Mouse (Mus musculus) thymus, adult 2 months (tissue): Measurements from ENCODE around the gene Zcchc2. TPM values are rescaled to one million over a fixed set of nuclear protein-coding genes. Genes with fewer than 3 reads are reported as not detected.

ENCODE experiments used
- DNase-seq: peaks from one replicate; pipeline ENCODE4 v3.0.0; 2021
- H3K27ac ChIP-seq: fragments of 200-500 bp; 2 replicates; pipeline ENCODE4 v1.5.1; 2012; ENCODE audit warnings: low read length, control low read depth; ENCODE audit not compliant: control insufficient read depth, insufficient read depth
- H3K27me3 ChIP-seq: fragments of 200-500 bp; 2 replicates; pipeline ENCODE4 v1.6.1; 2012; ENCODE audit warnings: mild to moderate bottlenecking, low read length, moderate library complexity, mixed read lengths; ENCODE audit not compliant: control insufficient read depth, insufficient read depth
- H3K36me3 ChIP-seq: fragments of 200-500 bp; 2 replicates; pipeline ENCODE4 v1.6.1; 2012; ENCODE audit warnings: mild to moderate bottlenecking, low read length, moderate library complexity; ENCODE audit not compliant: control insufficient read depth, insufficient read depth
- H3K4me1 ChIP-seq: fragments of 200-500 bp; replicated peaks from 2 replicates; pipeline ENCODE4 v1.6.1; 2012; ENCODE audit warnings: low read length; ENCODE audit not compliant: control insufficient read depth, insufficient read depth
- H3K4me3 ChIP-seq: fragments of 200-500 bp; 2 replicates; pipeline ENCODE4 v1.5.1; 2012; ENCODE audit warnings: mild to moderate bottlenecking, low read length, control low read depth, moderate library complexity; ENCODE audit not compliant: control insufficient read depth, insufficient read depth
- CTCF ChIP-seq: fragments of 200-500 bp; IDR thresholded peaks from 2 replicates; pipeline ENCODE4 v1.5.1; 2012; ENCODE audit warnings: mild to moderate bottlenecking, control low read depth, low read length, moderate library complexity, borderline replicate concordance; ENCODE audit not compliant: control insufficient read depth, poor library complexity, insufficient read depth; ENCODE audit errors: extremely low read depth
- POLR2A ChIP-seq: fragments of 200-500 bp; IDR thresholded peaks from 2 replicates; pipeline ENCODE4 v1.6.1; 2012; ENCODE audit warnings: mild to moderate bottlenecking, low read length, control low read depth, moderate library complexity; ENCODE audit not compliant: control insufficient read depth, poor library complexity, insufficient read depth; ENCODE audit errors: extremely low read depth
- WGBS: fragments of 180-500 bp; shearing (Covaris S2); methylation state at CpG from one replicate; pipeline ENCODE4 v1.1.7; 2018; 5-methylcytosine and 5-hydroxymethylcytosine counted together
- polyA plus RNA-seq: library from polyadenylated mRNA; depleted of rRNA; stranded (reverse); fragments of >200 nt; gene quantifications from 2 replicates; pipeline ENCODE4 v1.2.3, GENCODE M21; 2012

Zcchc2 gene
- polyA plus RNA-seq, 1 experiment = 36.5 TPM

DNA sequence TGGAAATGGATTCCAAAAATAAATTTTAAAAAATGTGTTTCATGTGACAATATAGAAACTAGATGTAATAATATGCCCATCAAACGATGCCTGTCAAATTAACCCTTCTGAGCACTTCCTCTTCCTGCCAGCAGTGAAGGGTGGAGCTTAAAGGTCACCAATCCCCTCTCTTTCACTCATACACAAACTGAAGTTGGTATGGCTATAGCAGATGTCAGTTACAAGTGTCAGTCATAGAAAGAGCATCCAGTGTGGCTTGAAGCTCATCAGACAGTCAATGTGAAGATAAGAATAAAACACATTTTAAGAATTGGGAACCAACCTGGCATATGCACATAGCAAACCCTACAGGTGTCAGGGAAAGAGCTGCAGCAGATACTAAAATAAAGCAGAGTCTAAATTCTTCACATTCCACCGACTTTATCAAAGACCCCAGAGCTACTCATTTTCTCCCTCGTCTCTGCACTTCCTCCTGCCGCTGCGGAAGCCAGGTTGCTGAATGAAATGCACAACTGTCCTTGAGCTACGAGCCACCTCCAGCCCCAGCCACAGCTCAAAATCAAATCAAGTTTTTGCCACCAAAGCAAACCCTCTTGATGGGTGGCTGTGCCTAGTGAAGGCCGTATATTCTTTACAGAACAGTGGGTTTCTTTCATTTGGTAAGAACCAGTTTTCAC lies 79.8 kb downstream of the Zcchc2 start:
- no peak overlapping the region for H3K27ac ChIP-seq
- 61% methylated on average over 7 of the region's 7 CpGs for WGBS
- DNase-seq = no peak
- no peaks in the 10 kb centered on the region for H3K27me3 ChIP-seq
- TF ChIP-seq POLR2A (no peak), CTCF (no peak)
- no peak overlapping the region for H3K4me3 ChIP-seq
- H3K36me3 ChIP-seq = no peaks in the 10 kb centered on the region
- peaks cover 9% of the 10 kb centered on the region for H3K4me1 ChIP-seq

DNA sequence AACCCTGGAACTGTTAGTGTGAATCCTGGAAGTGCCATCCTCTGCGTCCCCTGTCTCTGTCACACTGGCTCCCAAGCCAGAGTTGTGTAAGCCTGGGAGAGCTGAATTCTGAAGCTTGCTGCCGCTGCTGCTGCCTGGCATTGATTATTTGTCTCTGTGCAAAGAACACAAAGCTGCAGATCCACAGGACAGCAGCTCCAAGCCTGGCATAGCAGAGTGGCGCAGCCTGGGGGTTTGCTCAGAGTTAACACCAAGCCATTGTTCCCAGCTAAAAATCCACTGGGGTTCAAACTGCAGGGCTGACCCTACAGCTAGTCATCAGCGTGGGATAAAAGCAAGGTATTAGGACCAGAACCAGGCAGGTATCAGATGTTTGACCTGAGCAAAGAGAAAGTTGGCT lies 80.6 kb downstream of the Zcchc2 start:
- TF ChIP-seq CTCF (no peak), POLR2A (no peak)
- Histone ChIP-seq H3K27ac (no peak overlapping the region), H3K27me3 (no peaks in the 10 kb centered on the region), H3K4me1 (peaks cover 6% of the 10 kb centered on the region), H3K4me3 (no peak overlapping the region), H3K36me3 (no peaks in the 10 kb centered on the region)
- no peak for DNase-seq
- WGBS = 71% methylated on average over 4 of the region's 4 CpGs

DNA sequence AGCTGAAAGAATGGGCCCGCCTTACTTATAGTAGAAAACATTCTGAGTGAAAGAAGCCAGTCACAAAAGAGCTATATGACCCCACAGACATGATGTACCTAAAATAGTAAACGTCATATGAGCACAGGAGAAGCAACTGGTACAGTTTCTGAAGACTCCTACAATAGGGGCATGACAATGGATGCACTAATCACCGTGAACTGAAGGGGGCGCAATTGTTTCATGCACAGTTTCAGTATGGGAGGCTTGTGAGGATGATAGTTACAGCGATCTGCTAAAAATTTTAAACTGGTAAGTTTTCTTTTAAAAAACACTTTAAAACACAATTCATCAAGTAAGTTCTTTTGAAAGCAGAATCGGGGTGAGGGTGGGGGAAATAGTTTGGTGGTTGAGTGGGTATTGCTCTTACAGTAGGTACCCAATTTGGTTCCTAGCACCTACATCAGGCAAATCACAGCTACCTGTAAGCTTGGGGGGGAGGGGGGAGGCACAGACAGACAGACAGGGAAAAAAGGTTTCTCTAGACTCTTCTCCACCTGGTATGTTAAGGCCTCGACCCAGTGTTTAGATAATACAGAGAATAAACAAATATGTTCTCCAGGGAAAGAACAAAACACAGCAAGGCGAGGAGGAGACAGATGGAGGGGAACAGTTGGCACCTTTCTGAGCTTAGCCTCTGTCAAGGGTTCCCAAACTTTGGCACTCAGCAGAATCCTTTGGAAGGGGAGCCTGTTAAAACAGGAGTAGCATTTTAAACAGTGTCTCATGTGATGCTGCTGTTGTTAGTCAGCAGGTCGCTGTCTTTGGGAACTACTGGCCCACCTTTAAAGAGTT lies 81.2 kb downstream of the Zcchc2 start:
- Histone ChIP-seq H3K27ac (no peak overlapping the region), H3K36me3 (no peaks in the 10 kb centered on the region), H3K4me1 (peaks cover 3% of the 10 kb centered on the region; the same call in 1 of the 2 replicates), H3K4me3 (no peak overlapping the region), H3K27me3 (no peaks in the 10 kb centered on the region)
- TF ChIP-seq POLR2A = no peak
- WGBS = 39% methylated on average over 9 of the region's 9 CpGs
- peak; percentile 80 for DNase-seq

DNA sequence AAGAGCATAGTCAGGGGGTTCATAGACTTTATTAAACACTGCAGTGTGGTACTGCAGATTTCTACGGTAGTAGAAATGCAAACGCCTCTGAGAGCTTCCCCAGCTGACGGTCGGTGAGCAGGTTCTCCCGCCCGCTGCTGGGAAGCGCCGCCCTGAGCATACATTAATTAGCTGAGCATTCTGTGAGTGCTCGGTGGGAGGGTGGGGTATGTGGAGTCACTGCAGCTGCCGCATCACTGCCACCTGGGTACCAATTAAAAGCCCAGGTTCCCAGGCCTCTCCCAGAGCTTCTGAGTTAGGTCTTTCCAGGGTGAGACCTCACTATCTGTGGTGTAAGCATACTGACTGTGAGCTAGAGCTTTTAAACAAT lies 81.8 kb downstream of the Zcchc2 start:
- WGBS = 67% methylated on average over 10 of the region's 10 CpGs
- TF ChIP-seq POLR2A (no peak), CTCF (no peak)
- Histone ChIP-seq H3K4me1 (peaks cover 3% of the 10 kb centered on the region; the same call in 1 of the 2 replicates), H3K36me3 (no peaks in the 10 kb centered on the region), H3K27ac (no peak overlapping the region), H3K27me3 (no peaks in the 10 kb centered on the region), H3K4me3 (no peak overlapping the region)
- DNase-seq = no peak

DNA sequence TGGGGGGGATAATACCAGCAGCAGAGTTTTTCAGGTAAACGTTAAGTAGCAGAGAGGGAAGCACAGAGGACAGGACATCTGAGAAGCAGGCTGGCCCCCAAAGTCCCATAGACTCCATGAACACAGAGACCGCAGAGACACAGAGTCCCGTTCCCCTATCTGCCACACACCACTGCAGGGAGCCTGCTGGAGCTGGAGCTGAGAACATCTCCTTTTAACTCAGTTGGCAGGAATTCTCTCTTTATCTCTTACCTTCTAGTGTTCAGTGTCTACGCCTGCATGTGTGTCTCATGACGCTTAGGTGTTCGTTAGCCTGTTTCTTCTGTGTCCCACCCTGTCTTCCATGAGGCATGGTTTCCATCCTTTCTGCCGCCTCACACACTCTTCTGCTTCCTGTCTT lies 83.0 kb downstream of the Zcchc2 start:
- no peak overlapping the region for H3K4me3 ChIP-seq
- no peaks in the 10 kb centered on the region for H3K36me3 ChIP-seq
- peaks cover 3% of the 10 kb centered on the region; the same call in 1 of the 2 replicates for H3K4me1 ChIP-seq
- no peak overlapping the region for H3K27ac ChIP-seq
- H3K27me3 ChIP-seq = no peaks in the 10 kb centered on the region
- TF ChIP-seq POLR2A = no peak
- TF ChIP-seq CTCF = no peak
- WGBS = 95% methylated on average over 7 of the region's 7 CpGs
- no peak for DNase-seq

DNA sequence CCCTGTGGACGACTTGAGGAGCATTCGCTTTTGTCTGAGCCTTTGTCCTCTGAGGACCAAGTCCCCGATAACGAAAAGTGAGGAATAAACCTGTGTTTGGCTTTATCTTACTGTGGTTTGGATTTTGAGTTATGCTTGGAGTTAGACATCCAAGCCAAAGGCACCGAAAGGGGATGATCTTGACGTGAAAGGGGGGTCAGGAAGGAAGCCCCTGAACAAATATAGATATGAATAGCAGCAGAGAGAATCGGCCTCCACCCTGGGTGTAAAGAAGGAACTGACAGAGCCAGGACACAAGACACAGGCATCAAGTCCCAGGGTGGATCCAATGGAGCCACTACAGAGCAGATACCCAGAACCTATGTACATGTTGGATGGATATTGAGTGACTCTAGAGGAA lies 83.9 kb downstream of the Zcchc2 start:
- no peak for DNase-seq
- Histone ChIP-seq H3K4me3 (no peak overlapping the region), H3K36me3 (no peaks in the 10 kb centered on the region), H3K4me1 (peaks cover 3% of the 10 kb centered on the region; the same call in 1 of the 2 replicates), H3K27ac (no peak overlapping the region), H3K27me3 (no peaks in the 10 kb centered on the region)
- TF ChIP-seq POLR2A = no peak
- no peak for TF ChIP-seq CTCF
- WGBS = 70% methylated on average over 7 of the region's 7 CpGs

DNA sequence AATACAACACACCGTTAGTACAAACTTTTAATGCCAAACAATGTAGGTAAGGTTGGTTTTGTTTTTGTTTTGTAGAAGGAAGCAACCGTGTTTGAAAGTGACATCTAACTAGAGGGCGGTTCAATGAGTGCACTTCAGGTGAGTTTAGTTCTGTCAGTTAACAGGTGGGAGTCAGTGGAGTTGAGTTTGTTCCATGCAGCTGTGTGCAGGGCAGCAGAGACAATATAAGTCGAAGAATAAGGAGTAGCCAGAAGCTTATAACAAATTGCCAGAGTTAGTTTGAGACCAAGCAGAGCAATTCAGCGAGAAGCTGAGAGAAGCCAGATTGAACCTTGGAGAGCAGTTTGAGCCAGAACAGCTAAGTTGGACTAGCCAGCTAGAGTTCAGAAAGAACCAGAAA lies 84.5 kb downstream of the Zcchc2 start:
- WGBS = 95% methylated on average over 5 of the region's 5 CpGs

More for the DNA sequence above, 84.5 kb downstream of the Zcchc2 start:
- DNase-seq = no peak
- no peaks in the 10 kb centered on the region for H3K27me3 ChIP-seq
- TF ChIP-seq POLR2A (no peak), CTCF (no peak)
- no peaks in the 10 kb centered on the region for H3K36me3 ChIP-seq
- no peak overlapping the region for H3K4me3 ChIP-seq
- no peak overlapping the region for H3K27ac ChIP-seq
- peaks cover 3% of the 10 kb centered on the region; the same call in 1 of the 2 replicates for H3K4me1 ChIP-seq
